Mouse (Mus musculus) myocyte (in vitro differentiated cells): ENCODE results near the gene Ldb2. TPM values are rescaled to one million over a fixed set of nuclear protein-coding genes. Genes with fewer than 3 reads are reported as not detected.

ENCODE experiments used
- H3K27me3 ChIP-seq: one replicate; pipeline ENCODE4 v1.6.1; 2011; ENCODE audit not compliant: control insufficient read depth, insufficient read depth, insufficient read length
- H3K36me3 ChIP-seq: one replicate; pipeline ENCODE4 v1.6.1; 2011; ENCODE audit not compliant: control insufficient read depth, insufficient read depth
- H3K4me2 ChIP-seq: one replicate; pipeline ENCODE4 v1.6.1; 2011; ENCODE audit warnings: low read depth, control low read depth
- H3K4me3 ChIP-seq: one replicate; pipeline ENCODE4 v1.5.1; 2011; ENCODE audit warnings: mild to moderate bottlenecking, control low read depth, moderate library complexity
- H3K79me2 ChIP-seq: one replicate; pipeline ENCODE4 v1.6.1; 2011; ENCODE audit not compliant: control insufficient read depth, insufficient read depth
- H3ac ChIP-seq: one replicate; pipeline ENCODE4 v1.6.1; 2011; ENCODE audit not compliant: control insufficient read depth, insufficient read length
- CEBPB ChIP-seq: IDR thresholded peaks from 2 replicates; pipeline ENCODE4 v1.6.1; 2011; ENCODE audit warnings: mild to moderate bottlenecking, moderate library complexity; ENCODE audit not compliant: poor library complexity, insufficient read depth, severe bottlenecking
- E2F4 ChIP-seq: IDR thresholded peaks from one replicate; pipeline ENCODE4 v1.6.1; 2011; ENCODE audit warnings: mild to moderate bottlenecking, control low read depth, moderate library complexity; ENCODE audit not compliant: insufficient read depth
- MAX ChIP-seq: IDR thresholded peaks from one replicate; pipeline ENCODE4 v1.6.1; 2011; ENCODE audit warnings: low read depth, mild to moderate bottlenecking, control low read depth
- MYOD1 ChIP-seq, 3 experiments: IDR thresholded peaks; one replicate each; pipeline ENCODE4 v1.6.1; 2011; ENCODE audit warnings: control low read depth in 2 of 3, low read depth in 2 of 3, mild to moderate bottlenecking in 2 of 3, moderate library complexity in 1 of 3; ENCODE audit not compliant: insufficient read length in 2 of 3, control insufficient read depth in 1 of 3
- MYOG ChIP-seq, 3 experiments: IDR thresholded peaks; one replicate each; pipeline ENCODE4 v1.6.1; 2011; ENCODE audit warnings: control low read depth in 2 of 3, low read depth in 2 of 3, mild to moderate bottlenecking in 2 of 3; ENCODE audit not compliant: insufficient read length in 2 of 3, control insufficient read depth in 1 of 3, insufficient read depth in 1 of 3
- POLR2A ChIP-seq: IDR thresholded peaks from one replicate; pipeline ENCODE4 v1.6.1; 2011; ENCODE audit warnings: low read depth, mild to moderate bottlenecking, control low read depth, moderate library complexity; ENCODE audit not compliant: insufficient read length
- POLR2AphosphoS2 ChIP-seq: IDR thresholded peaks from one replicate; pipeline ENCODE4 v1.6.1; 2011; ENCODE audit warnings: low read depth, control low read depth; ENCODE audit not compliant: insufficient read length
- REST ChIP-seq: IDR thresholded peaks from one replicate; pipeline ENCODE4 v1.6.1; 2011; ENCODE audit warnings: mild to moderate bottlenecking, control low read depth, moderate library complexity; ENCODE audit not compliant: insufficient read depth, insufficient read length
- SRF ChIP-seq: IDR thresholded peaks from one replicate; pipeline ENCODE4 v1.6.1; 2011; ENCODE audit warnings: low read depth; ENCODE audit not compliant: control insufficient read depth, insufficient read length
- TCF12 ChIP-seq: IDR thresholded peaks from one replicate; pipeline ENCODE4 v1.6.1; 2011; ENCODE audit warnings: mild to moderate bottlenecking, control low read depth; ENCODE audit not compliant: poor library complexity, insufficient read depth, severe bottlenecking
- TCF3 ChIP-seq: IDR thresholded peaks from one replicate; pipeline ENCODE4 v1.6.1; 2011; ENCODE audit warnings: low read depth, control low read depth; ENCODE audit not compliant: insufficient read length
- USF1 ChIP-seq: IDR thresholded peaks from one replicate; pipeline ENCODE4 v1.6.1; 2011; ENCODE audit warnings: low read depth, mild to moderate bottlenecking, control low read depth, moderate library complexity
- polyA plus RNA-seq: library from polyadenylated mRNA; unstranded; fragments of >200 nt; fragmentation: generic; extraction: Trizol; gene quantifications from one replicate; pipeline ENCODE4 v1.2.1, GENCODE M21; 2012; ENCODE audit warnings: missing spikeins

Gene Ldb2
- polyA plus RNA-seq, 1 experiment, result not detected

DNA sequence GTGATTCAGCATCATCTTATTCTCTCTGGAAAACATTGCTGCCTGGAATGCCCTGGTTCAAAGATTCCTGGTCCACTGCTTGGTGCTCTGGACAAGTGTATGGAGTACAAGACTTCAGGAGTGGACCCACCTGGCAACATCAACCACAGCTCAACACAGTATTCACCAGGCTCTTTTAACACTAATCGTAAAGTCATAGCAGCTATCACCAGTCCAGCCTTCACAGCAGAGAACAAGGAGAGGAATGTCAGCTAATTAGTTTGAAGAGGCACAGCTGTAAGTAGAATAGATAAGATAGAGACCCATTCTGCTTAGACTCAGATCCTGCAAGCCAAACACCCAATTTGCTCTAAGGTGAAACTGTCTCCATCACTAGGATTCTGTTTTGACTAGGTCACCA lies 198.1 kb downstream of the Ldb2 start:
- TF ChIP-seq USF1 (no peak), POLR2AphosphoS2 (no peak), MAX (no peak), TCF3 (no peak), POLR2A (no peak), CEBPB (no peak), TCF12 (no peak), MYOD1 (IDR thresholded peaks at IDR 0.05; ENCODE audit: control insufficient read depth in 1 of 3, insufficient read length in 2 of 3, low read depth in 2 of 3) (no peak), REST (no peak), SRF (no peak), E2F4 (no peak), MYOG (IDR thresholded peaks at IDR 0.05; ENCODE audit: control insufficient read depth in 1 of 3, insufficient read depth in 1 of 3, insufficient read length in 2 of 3, low read depth in 2 of 3) (no peak)
- Histone ChIP-seq H3K36me3 (no peaks in the 10 kb centered on the region), H3K4me2 (no peak overlapping the region), H3K79me2 (no peaks in the 10 kb centered on the region), H3K27me3 (no peaks in the 10 kb centered on the region), H3K4me3 (no peak overlapping the region), H3ac (no peak overlapping the region)

DNA sequence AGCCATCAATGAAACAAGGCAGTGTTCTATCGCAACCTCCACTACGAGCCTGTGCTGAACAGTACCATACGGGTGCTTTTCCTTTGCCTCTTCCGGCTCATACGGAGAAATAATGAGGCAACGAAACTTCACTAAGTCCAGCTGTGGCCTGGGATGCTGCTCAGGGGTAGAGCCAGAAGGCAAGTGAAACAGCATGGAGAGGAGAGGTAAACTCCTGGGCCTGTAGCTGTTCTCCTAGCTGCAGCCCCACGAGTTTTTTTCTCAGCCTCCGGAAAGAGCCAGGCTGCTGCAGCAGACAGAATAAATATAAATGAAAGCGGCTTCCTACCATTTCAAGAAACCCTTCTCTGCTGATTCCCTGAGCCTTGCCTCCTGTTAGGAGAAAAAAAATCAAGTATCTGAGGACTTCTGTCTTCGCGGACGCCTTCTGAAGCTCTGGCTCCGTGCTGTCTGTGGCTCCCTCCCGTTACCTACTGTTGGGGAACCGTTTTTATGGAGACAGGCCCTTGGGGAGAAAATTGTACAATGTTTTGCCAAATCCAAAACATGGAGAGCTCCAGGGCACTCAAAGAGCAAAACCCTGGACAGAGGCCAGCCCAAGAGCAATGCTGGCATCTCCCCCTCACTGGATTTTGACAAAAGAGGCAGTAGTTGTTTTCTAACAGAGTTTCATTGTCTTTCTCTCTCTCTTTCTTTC lies 205.8 kb downstream of the Ldb2 start:
- no peak for TF ChIP-seq MYOG (IDR thresholded peaks at IDR 0.05; ENCODE audit: control insufficient read depth in 1 of 3, insufficient read depth in 1 of 3, insufficient read length in 2 of 3, low read depth in 2 of 3)
- H3K4me2 ChIP-seq, result no peak overlapping the region
- H3ac ChIP-seq, result no peak overlapping the region
- H3K27me3 ChIP-seq, result no peaks in the 10 kb centered on the region
- no peaks in the 10 kb centered on the region for H3K79me2 ChIP-seq
- no peaks in the 10 kb centered on the region for H3K36me3 ChIP-seq
- no peak overlapping the region for H3K4me3 ChIP-seq

DNA sequence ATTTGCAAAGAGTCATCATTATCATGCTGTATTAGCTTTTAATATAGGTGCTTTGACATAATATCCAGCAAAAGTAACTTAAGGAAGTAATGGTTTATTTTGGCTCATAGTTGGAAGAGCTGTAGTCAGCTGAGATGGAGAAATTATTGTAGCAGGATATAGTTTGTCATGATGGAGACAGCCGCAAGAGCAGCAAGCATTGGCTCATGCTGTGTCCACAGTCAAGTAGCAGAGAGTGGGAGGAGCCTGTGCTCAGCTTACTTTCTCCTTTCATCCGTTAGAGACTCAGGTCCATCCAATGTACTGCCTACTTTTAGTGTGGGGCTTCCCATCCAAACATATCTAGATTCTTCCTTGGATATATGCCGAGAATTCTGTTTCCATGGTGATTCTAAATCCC lies 208.7 kb downstream of the Ldb2 start:
- TF ChIP-seq E2F4 (no peak), POLR2A (no peak), TCF3 (no peak), CEBPB (no peak), MYOD1 (IDR thresholded peaks at IDR 0.05; ENCODE audit: control insufficient read depth in 1 of 3, insufficient read length in 2 of 3, low read depth in 2 of 3) (no peak), USF1 (no peak), SRF (no peak), MAX (no peak), POLR2AphosphoS2 (no peak), REST (no peak), TCF12 (no peak), MYOG (IDR thresholded peaks at IDR 0.05; ENCODE audit: control insufficient read depth in 1 of 3, insufficient read depth in 1 of 3, insufficient read length in 2 of 3, low read depth in 2 of 3) (no peak)
- Histone ChIP-seq H3K4me2 (no peak overlapping the region), H3K36me3 (no peaks in the 10 kb centered on the region), H3K79me2 (no peaks in the 10 kb centered on the region), H3K4me3 (no peak overlapping the region), H3K27me3 (no peaks in the 10 kb centered on the region), H3ac (no peak overlapping the region)

DNA sequence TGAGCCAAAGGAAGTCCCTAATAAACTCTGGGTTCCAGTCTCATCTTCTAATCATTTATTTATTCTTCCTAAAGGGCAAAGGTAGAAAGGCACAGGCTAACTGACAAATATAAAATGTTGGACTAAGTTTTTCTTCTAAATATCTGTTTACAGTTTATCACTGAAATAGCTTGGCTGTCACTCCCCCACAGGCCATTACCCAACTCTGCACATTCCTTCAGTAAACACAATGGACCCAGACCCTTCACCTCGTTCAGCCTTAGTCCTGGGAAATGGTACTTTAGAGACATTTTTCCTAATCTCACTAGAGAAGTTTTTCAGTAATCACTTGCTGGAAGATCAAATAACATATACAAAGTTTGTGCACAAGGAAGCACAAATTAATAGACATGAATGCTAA lies 210.2 kb downstream of the Ldb2 start:
- Histone ChIP-seq H3K27me3 (no peaks in the 10 kb centered on the region), H3K4me2 (no peak overlapping the region), H3K36me3 (no peaks in the 10 kb centered on the region), H3ac (no peak overlapping the region), H3K79me2 (no peaks in the 10 kb centered on the region), H3K4me3 (no peak overlapping the region)
- no peak for TF ChIP-seq POLR2A
- no peak for TF ChIP-seq E2F4
- no peak for TF ChIP-seq MYOG (IDR thresholded peaks at IDR 0.05; ENCODE audit: control insufficient read depth in 1 of 3, insufficient read depth in 1 of 3, insufficient read length in 2 of 3, low read depth in 2 of 3)
- no peak for TF ChIP-seq TCF12
- TF ChIP-seq CEBPB, result no peak
- no peak for TF ChIP-seq MYOD1 (IDR thresholded peaks at IDR 0.05; ENCODE audit: control insufficient read depth in 1 of 3, insufficient read length in 2 of 3, low read depth in 2 of 3)
- no peak for TF ChIP-seq TCF3
- no peak for TF ChIP-seq POLR2AphosphoS2
- no peak for TF ChIP-seq REST
- TF ChIP-seq SRF, result no peak
- TF ChIP-seq USF1, result no peak
- TF ChIP-seq MAX, result no peak

DNA sequence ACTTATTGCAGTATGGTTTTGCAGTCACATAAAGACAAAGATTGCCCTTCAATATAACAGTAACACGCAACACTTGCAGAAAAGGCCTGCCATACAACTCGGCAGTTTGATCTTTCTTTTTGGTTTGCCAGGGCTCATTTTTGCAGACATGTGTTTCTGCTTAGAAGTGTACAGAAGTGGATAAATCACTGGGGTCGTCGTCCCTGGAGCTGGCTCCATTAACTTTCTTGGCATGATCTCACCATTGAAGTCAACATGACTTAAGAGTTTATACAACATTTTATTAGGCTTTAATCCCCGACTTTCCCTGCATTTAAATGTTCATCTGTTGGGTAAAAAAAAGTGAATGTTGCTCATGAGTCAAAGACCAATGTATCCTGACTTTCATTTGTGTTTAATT lies 212.9 kb downstream of the Ldb2 start:
- Histone ChIP-seq H3K36me3 (no peaks in the 10 kb centered on the region), H3ac (no peak overlapping the region), H3K27me3 (no peaks in the 10 kb centered on the region), H3K79me2 (no peaks in the 10 kb centered on the region), H3K4me2 (no peak overlapping the region), H3K4me3 (no peak overlapping the region)
- no peak for TF ChIP-seq TCF12
- TF ChIP-seq TCF3, result no peak
- TF ChIP-seq MYOD1 (IDR thresholded peaks at IDR 0.05; ENCODE audit: control insufficient read depth in 1 of 3, insufficient read length in 2 of 3, low read depth in 2 of 3), result no peak
- no peak for TF ChIP-seq USF1
- no peak for TF ChIP-seq POLR2A
- TF ChIP-seq MAX, result no peak
- no peak for TF ChIP-seq E2F4
- TF ChIP-seq SRF, result no peak
- TF ChIP-seq CEBPB, result no peak
- TF ChIP-seq MYOG (IDR thresholded peaks at IDR 0.05; ENCODE audit: control insufficient read depth in 1 of 3, insufficient read depth in 1 of 3, insufficient read length in 2 of 3, low read depth in 2 of 3), result no peak
- TF ChIP-seq POLR2AphosphoS2, result no peak
- no peak for TF ChIP-seq REST
